Mouse (Mus musculus) C2C12 (cell line): ENCODE data around the gene Lrrc8b. TPM values are rescaled to one million over a fixed set of nuclear protein-coding genes. Genes with fewer than 3 reads are reported as not detected.

Experiments used
- H3K27me3 ChIP-seq: one replicate; pipeline ENCODE4 v1.6.1; 2011; ENCODE audit not compliant: control insufficient read depth, insufficient read depth, insufficient read length
- H3K36me3 ChIP-seq: one replicate; pipeline ENCODE4 v1.6.1; 2011; ENCODE audit not compliant: control insufficient read depth, insufficient read depth
- H3K4me3 ChIP-seq: one replicate; pipeline ENCODE4 v1.5.1; 2011; ENCODE audit warnings: mild to moderate bottlenecking, control low read depth; ENCODE audit not compliant: poor library complexity, insufficient read depth, severe bottlenecking
- H3K79me2 ChIP-seq: one replicate; pipeline ENCODE4 v1.6.1; 2011; ENCODE audit not compliant: control insufficient read depth, insufficient read depth
- H3K79me3 ChIP-seq: one replicate; pipeline ENCODE4 v1.6.1; 2011; ENCODE audit warnings: low read depth, control low read depth
- H3ac ChIP-seq: one replicate; pipeline ENCODE3; 2011; ENCODE audit warnings: low read depth; ENCODE audit not compliant: control insufficient read depth, insufficient read length
- CEBPB ChIP-seq: IDR thresholded peaks from one replicate; pipeline ENCODE4 v1.6.1; 2011; ENCODE audit warnings: low read depth, mild to moderate bottlenecking, control low read depth, moderate library complexity
- CTCF ChIP-seq: IDR thresholded peaks from one replicate; pipeline ENCODE4 v1.5.1; 2011; ENCODE audit not compliant: control insufficient read depth, insufficient read depth, insufficient read length
- FOSL1 ChIP-seq: IDR thresholded peaks from one replicate; pipeline ENCODE4 v1.8.0; 2011; ENCODE audit warnings: mild to moderate bottlenecking, low read length; ENCODE audit not compliant: poor library complexity, insufficient read depth, severe bottlenecking
- MAX ChIP-seq: IDR thresholded peaks from one replicate; pipeline ENCODE4 v1.6.1; 2011; ENCODE audit warnings: mild to moderate bottlenecking, control low read depth
- MYOD1 ChIP-seq: IDR thresholded peaks from one replicate; pipeline ENCODE4 v1.6.1; 2011; ENCODE audit warnings: low read depth; ENCODE audit not compliant: control insufficient read depth, insufficient read length
- MYOG ChIP-seq: IDR thresholded peaks from one replicate; pipeline ENCODE4 v1.6.1; 2011; ENCODE audit not compliant: control insufficient read depth, insufficient read length; ENCODE audit errors: extremely low read depth
- USF1 ChIP-seq: IDR thresholded peaks from one replicate; pipeline ENCODE4 v1.6.1; 2011; ENCODE audit warnings: low read depth, mild to moderate bottlenecking, control low read depth, moderate library complexity
- polyA plus RNA-seq: library from polyadenylated mRNA; unstranded; fragments of >200 nt; fragmentation: generic; extraction: Trizol; gene quantifications from one replicate; pipeline ENCODE4 v1.2.1, GENCODE M21; 2012; ENCODE audit warnings: missing spikeins

The Lrrc8b gene
- polyA plus RNA-seq, 1 experiment: 6.0 TPM

- H3K27me3 ChIP-seq: no peaks in the 10 kb centered on the region
- peaks cover 9% of the 10 kb centered on the region for H3K36me3 ChIP-seq
- no peak overlapping the region for H3ac ChIP-seq
- TF ChIP-seq FOSL1 (no peak), USF1 (no peak), MAX (no peak), CEBPB (no peak), MYOG (no peak), CTCF (no peak), MYOD1 (no peak)
- no peak overlapping the region for H3K4me3 ChIP-seq
- no peaks in the 10 kb centered on the region for H3K79me2 ChIP-seq
- H3K79me3 ChIP-seq: no peaks in the 10 kb centered on the region
These were observed 64.1 kb downstream of the Lrrc8b start for GRCm38 (mm10) chr5:105479673-105480072.

GRCm38 (mm10) chr5:105480561-105480960, 65.0 kb downstream of the Lrrc8b start:
- Histone ChIP-seq H3K4me3 (no peak overlapping the region), H3K36me3 (peaks cover 9% of the 10 kb centered on the region), H3ac (no peak overlapping the region), H3K79me3 (no peaks in the 10 kb centered on the region), H3K27me3 (no peaks in the 10 kb centered on the region), H3K79me2 (no peaks in the 10 kb centered on the region)
- TF ChIP-seq MYOD1: no peak

DNA sequence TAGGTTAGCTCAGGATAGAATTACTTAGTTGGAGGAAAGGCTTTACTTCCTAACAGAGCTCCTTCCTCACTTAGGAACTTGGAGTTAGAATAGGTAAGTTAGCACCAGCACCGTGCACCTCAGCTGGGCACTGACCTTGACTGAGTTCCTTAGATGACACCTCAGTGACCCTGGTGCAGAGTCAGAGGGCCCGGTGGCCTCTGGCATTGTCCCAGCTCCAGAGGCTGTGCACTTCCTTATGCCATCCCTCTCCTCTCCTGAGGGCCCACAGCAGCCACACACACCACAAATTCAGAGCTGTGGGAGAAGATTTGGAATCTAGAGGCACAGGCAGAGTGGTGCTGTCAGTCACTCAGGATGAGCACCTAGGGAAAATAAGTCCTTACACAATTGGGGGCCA, 68.1 kb downstream of the Lrrc8b start:
- Histone ChIP-seq H3K27me3 (no peaks in the 10 kb centered on the region), H3ac (no peak overlapping the region), H3K79me2 (no peaks in the 10 kb centered on the region), H3K36me3 (peaks cover 9% of the 10 kb centered on the region), H3K79me3 (no peaks in the 10 kb centered on the region), H3K4me3 (no peak overlapping the region)
- TF ChIP-seq MYOG (no peak), CTCF (no peak), USF1 (no peak), CEBPB (no peak), FOSL1 (no peak), MAX (no peak), MYOD1 (no peak)

GRCm38 (mm10) chr5:105484247-105484646, 68.7 kb downstream of the Lrrc8b start:
- TF ChIP-seq MYOD1: no peak
- no peak for TF ChIP-seq MAX
- no peak for TF ChIP-seq USF1
- no peak for TF ChIP-seq MYOG
- no peak for TF ChIP-seq FOSL1
- no peak for TF ChIP-seq CTCF
- no peak for TF ChIP-seq CEBPB

GRCm38 (mm10) chr5:105484891-105485290, 69.3 kb downstream of the Lrrc8b start:
- TF ChIP-seq USF1: no peak
- no peak for TF ChIP-seq MYOG

More at GRCm38 (mm10) chr5:105484247-105484646, 68.7 kb downstream of the Lrrc8b start:
- no peaks in the 10 kb centered on the region for H3K27me3 ChIP-seq
- no peaks in the 10 kb centered on the region for H3K79me2 ChIP-seq
- no peak overlapping the region for H3K4me3 ChIP-seq
- H3K79me3 ChIP-seq: no peaks in the 10 kb centered on the region
- H3ac ChIP-seq: no peak overlapping the region
- H3K36me3 ChIP-seq: peaks cover 9% of the 10 kb centered on the region

GRCm38 (mm10) chr5:105490211-105490610, 74.6 kb downstream of the Lrrc8b start:
- Histone ChIP-seq H3K36me3 (no peaks in the 10 kb centered on the region), H3ac (no peak overlapping the region), H3K79me3 (no peaks in the 10 kb centered on the region), H3K79me2 (no peaks in the 10 kb centered on the region), H3K27me3 (no peaks in the 10 kb centered on the region), H3K4me3 (no peak overlapping the region)
- TF ChIP-seq MYOD1 (no peak), USF1 (no peak), MAX (no peak), MYOG (no peak), CEBPB (no peak), CTCF (no peak), FOSL1 (no peak)

More at GRCm38 (mm10) chr5:105484891-105485290, 69.3 kb downstream of the Lrrc8b start:
- H3K36me3 ChIP-seq: peaks cover 9% of the 10 kb centered on the region
- no peak overlapping the region for H3ac ChIP-seq
- H3K79me3 ChIP-seq: no peaks in the 10 kb centered on the region
- H3K27me3 ChIP-seq: no peaks in the 10 kb centered on the region
- no peak overlapping the region for H3K4me3 ChIP-seq
- H3K79me2 ChIP-seq: no peaks in the 10 kb centered on the region
